ENCODE assay signal across 10 mouse cellular contexts in the genomic region with DNA sequence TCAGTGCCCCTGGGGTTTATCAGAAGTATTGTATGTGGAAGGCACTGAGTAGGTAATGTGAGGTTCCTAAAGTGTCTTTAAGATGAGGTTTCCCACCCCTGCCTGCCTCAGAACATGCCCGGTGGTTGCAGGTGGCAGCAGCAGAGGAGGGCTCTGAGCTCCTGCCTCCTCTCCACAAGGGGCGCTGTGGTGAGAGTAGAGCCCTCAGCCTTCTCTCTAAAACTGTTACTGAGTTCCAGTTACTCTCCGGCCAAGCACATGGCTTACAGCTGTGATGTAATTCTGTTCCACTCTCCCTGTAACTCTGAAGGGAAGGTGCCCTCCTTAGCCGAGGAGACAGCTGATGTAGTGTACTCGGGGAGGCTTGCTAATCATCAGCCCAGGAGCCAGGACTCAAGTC. TPM values are rescaled to one million over a fixed set of nuclear protein-coding genes. Genes with fewer than 3 reads are reported as not detected.
A peak's percentile ranks its signal among the peaks of the same experiment; 100 is the strongest.
DNase-seq lines count a peak whose midpoint lies in the region; ATAC-seq and TF ChIP-seq lines count a peak whose summit lies in the region.
"Had no signal": no experiment of that assay in that cellular context is flagged by ENCODE, and none has a peak within 500 bp of the region (broad histone marks: within the 10 kb centered on the region; RNA-seq: fewer than 3 reads in every experiment).

No protein-coding gene starts in this region.

- TF ChIP-seq CTCF in left cerebral cortex, adult 2 months (IDR thresholded peaks at IDR 0.05): peak; percentile 52
- TF ChIP-seq CTCF in MEL (IDR thresholded peaks at IDR 0.05 in 2 of 3, conservative IDR thresholded peaks at IDR 0.05 in 1 of 3; ENCODE audit: control insufficient read depth in 1 of 3, insufficient read depth in 1 of 3, low read depth in 2 of 3, low read length in 3 of 3, poor library complexity in 1 of 3, severe bottlenecking in 1 of 3): peak in 2 of 3 experiments; percentile 47 to 50

- no peaks in the 10 kb centered on the region for H3K27me3 ChIP-seq in MEL (ENCODE audit: control insufficient read depth in 1 of 2, insufficient read depth in 2 of 2, low read length in 2 of 2)
- no peaks in the 10 kb centered on the region for H3K27me3 ChIP-seq in kidney, embryonic 14.5 days (ENCODE audit: control insufficient read depth, insufficient read depth, low read length)
- H3K27me3 ChIP-seq in midbrain, embryonic 15.5 days (replicated peaks): no peaks in the 10 kb centered on the region

- 60% methylated on average over 5 of the region's 5 CpGs for whole genome bisulfite sequencing in kidney, embryonic 14.5 days
- whole genome bisulfite sequencing in midbrain, embryonic 15.5 days: 60% methylated on average over 5 of the region's 5 CpGs

- H3K36me3 ChIP-seq in MEL (ENCODE audit: control insufficient read depth in 1 of 2, insufficient read depth in 2 of 2, low read length in 2 of 2): peaks cover 0 to 45% of the 10 kb centered on the region in 2 experiments; a peak in 2 of 4 replicates
- H3K36me3 ChIP-seq in kidney, embryonic 14.5 days (ENCODE audit: control insufficient read depth, insufficient read depth, low read length): peaks cover 95% of the 10 kb centered on the region
- peaks cover 80% of the 10 kb centered on the region for H3K36me3 ChIP-seq in midbrain, embryonic 15.5 days (replicated peaks)

- H3K79me2 ChIP-seq in MEL (ENCODE audit: control insufficient read depth, insufficient read depth, low read length, poor library complexity): no peaks in the 10 kb centered on the region

- TF ChIP-seq RAD21 in MEL (IDR thresholded peaks at IDR 0.05; ENCODE audit: low read depth, low read length): no peak

- DNase-seq in adrenal gland, postnatal 36 days: peak; percentile 44 to 47
- DNase-seq in adrenal gland, adult 18-20 months (ENCODE audit: low spot score in 2 of 2): no peak
- DNase-seq in left cerebral cortex, adult 2 months (ENCODE audit: extremely low spot score in 1 of 2, low spot score in 2 of 2): no peak
- DNase-seq in left cerebral cortex, adult 18-20 months (ENCODE audit: low spot score in 2 of 2): no peak
- DNase-seq in MEL (ENCODE audit: low read depth, low spot score): peak; percentile 40
- peak; percentile 17 to 24 for DNase-seq in thymus, postnatal 36 days

- no peak overlapping the region for H3K9ac ChIP-seq in MEL (ENCODE audit: control insufficient read depth, low read depth, low read length, poor library complexity, severe bottlenecking)
- no peak overlapping the region for H3K9ac ChIP-seq in kidney, embryonic 14.5 days (ENCODE audit: low read depth, low read length)
- no peak overlapping the region for H3K9ac ChIP-seq in midbrain, embryonic 15.5 days

- H3K4me1 ChIP-seq in MEL (ENCODE audit: control insufficient read depth in 1 of 2, insufficient read depth in 2 of 2, low read length in 2 of 2): no peaks in the 10 kb centered on the region
- no peaks in the 10 kb centered on the region for H3K4me1 ChIP-seq in kidney, embryonic 14.5 days (ENCODE audit: control insufficient read depth, insufficient read depth, low read length)
- no peaks in the 10 kb centered on the region for H3K4me1 ChIP-seq in midbrain, embryonic 15.5 days

- no peak overlapping the region for H3K4me2 ChIP-seq in kidney, embryonic 14.5 days (replicated peaks; ENCODE audit: low read depth, low read length)
- H3K4me2 ChIP-seq in midbrain, embryonic 15.5 days: no peak overlapping the region

- TF ChIP-seq POLR2A in MEL (IDR thresholded peaks at IDR 0.05; ENCODE audit: control insufficient read depth in 1 of 2, insufficient read depth in 1 of 2, low read depth in 1 of 2, low read length in 2 of 2, poor library complexity in 1 of 2): no peak

- no peak overlapping the region for H3K27ac ChIP-seq in left cerebral cortex, adult 2 months
- no peak overlapping the region for H3K27ac ChIP-seq in MEL (ENCODE audit: control insufficient read depth, low read depth, low read length)
- no peak overlapping the region for H3K27ac ChIP-seq in kidney, embryonic 14.5 days (ENCODE audit: low read depth, low read length)
- no peak overlapping the region for H3K27ac ChIP-seq in midbrain, embryonic 15.5 days
- H3K27ac ChIP-seq: macrophage had no signal

- H3K4me3 ChIP-seq in left cerebral cortex, adult 2 months: no peak overlapping the region
- no peak overlapping the region for H3K4me3 ChIP-seq in MEL (ENCODE audit: control insufficient read depth in 1 of 2, insufficient read depth in 1 of 2, low read depth in 2 of 2, low read length in 2 of 2)
- no peak overlapping the region for H3K4me3 ChIP-seq in kidney, embryonic 14.5 days (ENCODE audit: low read length)
- no peak overlapping the region for H3K4me3 ChIP-seq in midbrain, embryonic 15.5 days

- no peaks in the 10 kb centered on the region for H3K9me3 ChIP-seq in MEL (replicated peaks; ENCODE audit: insufficient read depth, low read length)
- H3K9me3 ChIP-seq in kidney, embryonic 14.5 days (ENCODE audit: control insufficient read depth, low read length): no peaks in the 10 kb centered on the region
- H3K9me3 ChIP-seq in midbrain, embryonic 15.5 days: no peaks in the 10 kb centered on the region

- no peak for TF ChIP-seq EP300 in MEL (IDR thresholded peaks at IDR 0.05; ENCODE audit: low read depth in 1 of 2, low read length in 2 of 2)

- intact Hi-C loops in left cerebral cortex, adult 2 months (cut with DNase I): no loop called here

- ATAC-seq in kidney, embryonic 14.5 days (ENCODE audit: low FRiP score, low TSS enrichment): peak; percentile 39; the same call in 1 of the 2 replicates
- ATAC-seq in midbrain, embryonic 15.5 days (replicated peaks): no peak

TF ChIP-seq in MEL, 35 proteins besides CTCF, POLR2A, EP300 and RAD21 (continues in another document):
- TF ChIP-seq BHLHE40 (IDR thresholded peaks at IDR 0.05; ENCODE audit: borderline replicate concordance, low read depth, low read length) (no peak), POLR2AphosphoS5 (IDR thresholded peaks at IDR 0.05; ENCODE audit: borderline replicate concordance, low read depth, low read length) (no peak), TBP (IDR thresholded peaks at IDR 0.05; ENCODE audit: low read depth, low read length) (no peak), SIN3A (IDR thresholded peaks at IDR 0.05; ENCODE audit: low read length) (no peak), MYC (IDR thresholded peaks at IDR 0.05; ENCODE audit: low read depth, low read length) (no peak), CHD1 (IDR thresholded peaks at IDR 0.05; ENCODE audit: low read depth, low read length) (no peak)

RNA-seq across cellular contexts. Expression of a gene that starts 9.6 kb away (rescaled TPM):
- 10 to 100 TPM; 21.8 to 36.3 TPM for total RNA-seq in adrenal gland, postnatal 36 days (2021)
- total RNA-seq in adrenal gland, adult 18-20 months (2021): 10 to 100 TPM in 1 of 2 experiments, 1 to 10 TPM in 1; 9.8 to 19.8 TPM
- 1 to 10 TPM; 7.8 to 9.4 TPM for total RNA-seq in left cerebral cortex, adult 2 months (2021)
- total RNA-seq in left cerebral cortex, adult 18-20 months (2021): 10 to 100 TPM in 1 of 2 experiments, 1 to 10 TPM in 1; 7.9 to 10.7 TPM
- total RNA-seq in MEL (2012; rRNA removed): 0.07 TPM in 1 of 2 replicates, not detected in the other
- under 1 TPM in 1 of 2 experiments, not detected in 1; 0.01 TPM for polyA plus RNA-seq in MEL (2012; ENCODE audit: insufficient read depth in 1 of 2, insufficient read length in 2 of 2, low read depth in 1 of 2, low replicate concordance in 2 of 2, missing spikeins in 1 of 2)
- polyA plus RNA-seq in kidney, embryonic 14.5 days (2014; fragmentation: Nextera tagmentation; extraction: Ambion mirVana): 1.8 and 1.9 TPM in 2 replicates
- 0.30 and 0.46 TPM in 2 replicates for polyA plus RNA-seq in midbrain, embryonic 15.5 days (2015; fragmentation: Nextera tagmentation; extraction: Ambion mirVana)
- polyA plus RNA-seq: macrophage had no signal

RNA-seq across cellular contexts. Expression of a gene that starts 10.5 kb away (rescaled TPM):
- 10 to 100 TPM; 41.1 to 50.1 TPM for total RNA-seq in adrenal gland, postnatal 36 days (2021)
- 10 to 100 TPM; 33.6 to 43.3 TPM for total RNA-seq in adrenal gland, adult 18-20 months (2021)
- 10 to 100 TPM; 17.7 to 18.0 TPM for total RNA-seq in left cerebral cortex, adult 2 months (2021)
- total RNA-seq in left cerebral cortex, adult 18-20 months (2021): 10 to 100 TPM; 18.6 to 19.7 TPM
- 42.8 and 44.0 TPM in 2 replicates for total RNA-seq in MEL (2012; rRNA removed)
- 10 to 100 TPM in 1 of 2 experiments, not detected in 1; 34.8 TPM for polyA plus RNA-seq in MEL (2012; ENCODE audit: insufficient read depth in 1 of 2, insufficient read length in 2 of 2, low read depth in 1 of 2, low replicate concordance in 2 of 2, missing spikeins in 1 of 2)
- polyA plus RNA-seq in kidney, embryonic 14.5 days (2014; fragmentation: Nextera tagmentation; extraction: Ambion mirVana): 62.7 and 66.3 TPM in 2 replicates
- 41.4 and 47.0 TPM in 2 replicates for polyA plus RNA-seq in midbrain, embryonic 15.5 days (2015; fragmentation: Nextera tagmentation; extraction: Ambion mirVana)

RNA-seq across cellular contexts. Expression of a gene that starts 10.6 kb away (rescaled TPM):
- total RNA-seq in adrenal gland, postnatal 36 days (2021): 10 to 100 TPM; 29.5 to 41.6 TPM
- total RNA-seq in adrenal gland, adult 18-20 months (2021): 10 to 100 TPM; 25.7 to 34.4 TPM
- total RNA-seq in left cerebral cortex, adult 2 months (2021): 10 to 100 TPM; 34.3 to 37.3 TPM
- 10 to 100 TPM; 31.4 to 31.9 TPM for total RNA-seq in left cerebral cortex, adult 18-20 months (2021)
- total RNA-seq in MEL (2012; rRNA removed): 227 and 231 TPM in 2 replicates
- 100 to 1,000 TPM in 1 of 2 experiments, not detected in 1; 361 TPM for polyA plus RNA-seq in MEL (2012; ENCODE audit: insufficient read depth in 1 of 2, insufficient read length in 2 of 2, low read depth in 1 of 2, low replicate concordance in 2 of 2, missing spikeins in 1 of 2)
- polyA plus RNA-seq in kidney, embryonic 14.5 days (2014; fragmentation: Nextera tagmentation; extraction: Ambion mirVana): 182 and 185 TPM in 2 replicates
- 74.2 and 81.5 TPM in 2 replicates for polyA plus RNA-seq in midbrain, embryonic 15.5 days (2015; fragmentation: Nextera tagmentation; extraction: Ambion mirVana)

RNA-seq across cellular contexts. Expression of a gene that starts 31.6 kb away (rescaled TPM):
- not detected for total RNA-seq in adrenal gland, postnatal 36 days (2021)
- total RNA-seq in adrenal gland, adult 18-20 months (2021): not detected
- total RNA-seq in left cerebral cortex, adult 2 months (2021): not detected
- total RNA-seq in left cerebral cortex, adult 18-20 months (2021): not detected
- total RNA-seq in MEL (2012; rRNA removed): not detected in 2 replicates
- under 1 TPM in 1 of 2 experiments, not detected in 1; 0.45 TPM for polyA plus RNA-seq in MEL (2012; ENCODE audit: insufficient read depth in 1 of 2, insufficient read length in 2 of 2, low read depth in 1 of 2, low replicate concordance in 2 of 2, missing spikeins in 1 of 2)
- 2.8 TPM in 1 of 2 replicates, not detected in the other for polyA plus RNA-seq in kidney, embryonic 14.5 days (2014; fragmentation: Nextera tagmentation; extraction: Ambion mirVana)
- not detected in 2 replicates for polyA plus RNA-seq in midbrain, embryonic 15.5 days (2015; fragmentation: Nextera tagmentation; extraction: Ambion mirVana)
- polyA plus RNA-seq: gonadal fat pad, adult 2 months; macrophage had no signal

RNA-seq across cellular contexts. Expression of a gene that starts 53.2 kb away (rescaled TPM):
- 10 to 100 TPM; 37.7 to 51.7 TPM for total RNA-seq in adrenal gland, postnatal 36 days (2021)
- 10 to 100 TPM; 35.6 to 37.4 TPM for total RNA-seq in adrenal gland, adult 18-20 months (2021)
- total RNA-seq in left cerebral cortex, adult 2 months (2021): 10 to 100 TPM; 37.6 to 48.2 TPM
- total RNA-seq in left cerebral cortex, adult 18-20 months (2021): 10 to 100 TPM; 43.2 to 45.0 TPM
- 31.6 and 34.8 TPM in 2 replicates for total RNA-seq in MEL (2012; rRNA removed)
- polyA plus RNA-seq in MEL (2012; ENCODE audit: insufficient read depth in 1 of 2, insufficient read length in 2 of 2, low read depth in 1 of 2, low replicate concordance in 2 of 2, missing spikeins in 1 of 2): 10 to 100 TPM in 1 of 2 experiments, not detected in 1; 66.6 TPM
- 84.4 and 121 TPM in 2 replicates for polyA plus RNA-seq in kidney, embryonic 14.5 days (2014; fragmentation: Nextera tagmentation; extraction: Ambion mirVana)
- 79.1 and 90.1 TPM in 2 replicates for polyA plus RNA-seq in midbrain, embryonic 15.5 days (2015; fragmentation: Nextera tagmentation; extraction: Ambion mirVana)

Comparison
In these comparisons a context has a peak if more than half of its experiments do, and no peak if none do; other contexts are left out.
1. DNase-seq: peak in adrenal gland, postnatal 36 days (2 of 2), MEL (single experiment) and thymus, postnatal 36 days (2 of 2); none in adrenal gland, adult 18-20 months (0 of 2), left cerebral cortex, adult 2 months (0 of 2) and left cerebral cortex, adult 18-20 months (0 of 2).